21 mouse cellular contexts compared by ENCODE assay signal in the genomic region with DNA sequence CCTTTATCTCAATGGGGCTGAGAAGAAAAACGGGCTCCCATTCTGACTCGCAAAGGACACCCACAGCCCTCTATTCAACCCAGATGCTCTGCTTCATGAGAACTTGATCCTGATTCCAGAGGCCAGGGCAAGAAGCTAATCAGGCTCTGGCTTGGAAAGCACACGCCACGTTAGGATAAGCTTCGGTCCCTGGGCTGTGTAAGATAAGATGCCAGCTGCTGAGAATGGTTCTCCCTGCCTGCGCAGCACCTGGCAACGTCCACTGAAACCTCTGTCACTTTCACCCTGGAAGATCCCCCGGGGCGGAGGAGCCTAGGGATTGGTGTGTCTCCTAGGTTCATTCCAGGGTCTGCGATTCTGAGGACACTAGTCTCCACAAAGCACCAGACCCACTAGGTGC. TPM values are rescaled to one million over a fixed set of nuclear protein-coding genes. Genes with fewer than 3 reads are reported as not detected.
DNase-seq lines count a peak whose midpoint lies in the region; ATAC-seq and TF ChIP-seq lines count a peak whose summit lies in the region.
"Had no signal": no experiment of that assay in that cellular context is flagged by ENCODE, and none has a peak within 500 bp of the region (broad histone marks: within the 10 kb centered on the region; RNA-seq: fewer than 3 reads in every experiment).

No protein-coding gene starts in this region.

- 90% methylated on average over 10 of the region's 10 CpGs for WGBS in kidney, embryonic 15.5 days
- 25% methylated on average over 10 of the region's 10 CpGs for WGBS in liver, embryonic 13.5 days (ENCODE audit: insufficient replicate concordance)
- WGBS in forebrain, postnatal 0 days, result 86% methylated on average over 10 of the region's 10 CpGs

- H3K9me3 ChIP-seq in kidney, embryonic 15.5 days (replicated peaks), result no peaks in the 10 kb centered on the region
- H3K9me3 ChIP-seq in liver, embryonic 13.5 days (replicated peaks), result 0 out of 2 replicates have a peak, but pooled peaks cover 2% of the 10 kb centered on the region
- H3K9me3 ChIP-seq in forebrain, postnatal 0 days (ENCODE audit: low read length), result no peaks in the 10 kb centered on the region
- H3K9me3 ChIP-seq: embryonic facial prominence, embryonic 10.5 days; forebrain, embryonic 15.5 days; G1E; heart, embryonic 12.5 days; hindbrain, embryonic 13.5 days had no signal

- H3K4me2 ChIP-seq in kidney, embryonic 15.5 days, result no peak overlapping the region
- H3K4me2 ChIP-seq in liver, embryonic 13.5 days, result peak overlapping the region; percentile 62
- H3K4me2 ChIP-seq in forebrain, postnatal 0 days (ENCODE audit: low read depth), result no peak overlapping the region
- H3K4me2 ChIP-seq: forebrain, embryonic 15.5 days; heart, embryonic 12.5 days; hindbrain, embryonic 13.5 days had no signal

- H3K4me3 ChIP-seq in kidney, embryonic 15.5 days (replicated peaks), result no peak overlapping the region
- H3K4me3 ChIP-seq in liver, embryonic 13.5 days (replicated peaks), result peak overlapping the region; percentile 20; the same call in 1 of the 2 replicates
- H3K4me3 ChIP-seq in forebrain, postnatal 0 days (ENCODE audit: low read depth, low read length), result no peak overlapping the region
- H3K4me3 ChIP-seq: embryonic facial prominence, embryonic 10.5 days; forebrain, embryonic 15.5 days; heart, embryonic 12.5 days; hindbrain, embryonic 13.5 days; layer of hippocampus, adult 2 months had no signal

- DNase-seq in kidney, postnatal 36 days, result no peak
- peak; percentile 83 for DNase-seq in c-Kit-positive CD71-positive TER-119-positive erythroid progenitor cells, embryonic 14.5 days (ENCODE audit: low spot score)
- no peak for DNase-seq in liver, embryonic 13.5 days
- DNase-seq in urinary bladder, adult 18-20 months (ENCODE audit: low spot score in 2 of 2), result no peak
- DNase-seq in layer of hippocampus, postnatal 25 days (ENCODE audit: extremely low spot score in 1 of 2, low spot score in 1 of 2), result no peak
- no peak for DNase-seq in forebrain, postnatal 0 days
- DNase-seq: adrenal gland, postnatal 14 days; cerebellum, adult 2 months; left cerebral cortex, postnatal 4 days; lung, adult 18-20 months; lung, postnatal 14 days; right cerebral cortex, postnatal 14 days had no signal

- no peaks in the 10 kb centered on the region for H3K27me3 ChIP-seq in kidney, embryonic 15.5 days
- no peaks in the 10 kb centered on the region for H3K27me3 ChIP-seq in liver, embryonic 13.5 days
- H3K27me3 ChIP-seq in forebrain, postnatal 0 days (ENCODE audit: insufficient read depth, low read length), result no peaks in the 10 kb centered on the region
- H3K27me3 ChIP-seq: forebrain, embryonic 15.5 days; heart, embryonic 12.5 days; hindbrain, embryonic 13.5 days had no signal

- ATAC-seq in kidney, embryonic 15.5 days (replicated peaks; ENCODE audit: low FRiP score), result 0 out of 2 replicates have a peak, but pooled peaks have one; percentile 43
- peak; percentile 98 for ATAC-seq in liver, embryonic 13.5 days (ENCODE audit: low read depth)
- peak; percentile 99 for ATAC-seq in megakaryocyte-erythroid progenitor cell, adult 5-6 weeks (replicated peaks; ENCODE audit: low FRiP score, low TSS enrichment, poor library complexity, severe bottlenecking)
- ATAC-seq in forebrain, postnatal 0 days, result no peak
- ATAC-seq: forebrain, embryonic 15.5 days; midbrain, embryonic 16.5 days had no signal

- no peaks in the 10 kb centered on the region for H3K4me1 ChIP-seq in kidney, embryonic 15.5 days
- H3K4me1 ChIP-seq in liver, embryonic 13.5 days (replicated peaks), result peaks cover 70% of the 10 kb centered on the region
- H3K4me1 ChIP-seq in forebrain, postnatal 0 days (ENCODE audit: insufficient read depth), result no peaks in the 10 kb centered on the region
- H3K4me1 ChIP-seq: embryonic facial prominence, embryonic 10.5 days; forebrain, embryonic 15.5 days; hindbrain, embryonic 13.5 days had no signal

- H3K36me3 ChIP-seq in kidney, embryonic 15.5 days, result no peaks in the 10 kb centered on the region
- H3K36me3 ChIP-seq in liver, embryonic 13.5 days, result peaks cover 3% of the 10 kb centered on the region; the same call in 1 of the 2 replicates
- H3K36me3 ChIP-seq in forebrain, postnatal 0 days (ENCODE audit: insufficient read depth), result no peaks in the 10 kb centered on the region
- H3K36me3 ChIP-seq: embryonic facial prominence, embryonic 10.5 days; forebrain, embryonic 15.5 days; G1E; heart, embryonic 12.5 days; hindbrain, embryonic 13.5 days had no signal

- H3K27ac ChIP-seq in kidney, embryonic 15.5 days, result no peak overlapping the region
- H3K27ac ChIP-seq in liver, embryonic 13.5 days, result peak overlapping the region; percentile 84
- no peak overlapping the region for H3K27ac ChIP-seq in forebrain, postnatal 0 days (ENCODE audit: low read depth, low read length)
- H3K27ac ChIP-seq: embryonic facial prominence, embryonic 10.5 days; forebrain, embryonic 15.5 days; hindbrain, embryonic 13.5 days; layer of hippocampus, adult 2 months had no signal

- H3K9ac ChIP-seq in kidney, embryonic 15.5 days, result no peak overlapping the region
- H3K9ac ChIP-seq in liver, embryonic 13.5 days, result peak overlapping the region; percentile 56
- H3K9ac ChIP-seq in forebrain, postnatal 0 days, result no peak overlapping the region
- H3K9ac ChIP-seq: forebrain, embryonic 15.5 days; heart, embryonic 12.5 days; hindbrain, embryonic 13.5 days had no signal

- TF ChIP-seq CTCF in forebrain, postnatal 0 days (IDR thresholded peaks at IDR 0.05; ENCODE audit: low read depth), result no peak

RNA-seq across cellular contexts. Expression of gene Aqp9, which starts 22.3 kb away (rescaled TPM):
- 0.22 and 0.26 TPM in 2 replicates for polyA plus RNA-seq in kidney, embryonic 15.5 days (2015; fragmentation: Nextera tagmentation; extraction: Ambion mirVana)
- 8.3 and 9.3 TPM in 2 replicates for polyA plus RNA-seq in liver, embryonic 13.5 days (2015; fragmentation: Nextera tagmentation; extraction: Ambion mirVana)
- total RNA-seq in megakaryocyte-erythroid progenitor cell, adult 5-6 weeks (2014; fragmentation: Nextera tagmentation), result 51.4 and 74.2 TPM in 2 replicates
- total RNA-seq in megakaryocyte-erythroid progenitor cell, adult 5-6 weeks (2017), result 62.6 and 84.9 TPM in 2 replicates
- 1 to 10 TPM; 2.7 to 3.4 TPM for total RNA-seq in layer of hippocampus, postnatal 25 days (2021)
- 0.48 and 0.62 TPM in 2 replicates for total RNA-seq in forebrain, postnatal 0 days (2014; rRNA removed)
- 1.2 and 2.3 TPM in 2 replicates for polyA plus RNA-seq in forebrain, postnatal 0 days (2015; fragmentation: Nextera tagmentation; extraction: Ambion mirVana)
- polyA plus RNA-seq: embryonic facial prominence, embryonic 10.5 days had no signal

Comparison
In these comparisons a context has a peak if more than half of its experiments do, and no peak if none do; other contexts are left out.
1. RNA of gene Aqp9, which starts 22.3 kb away (total RNA-seq): 51.4 to 84.9 TPM in megakaryocyte-erythroid progenitor cell, adult 5-6 weeks; 2.7 to 3.4 TPM in layer of hippocampus, postnatal 25 days and 0.48 to 0.62 TPM in forebrain, postnatal 0 days; every median in the first group is over 10 times any median in the second.